ENCODE assay signal across 10 mouse cellular contexts in the genomic region with DNA sequence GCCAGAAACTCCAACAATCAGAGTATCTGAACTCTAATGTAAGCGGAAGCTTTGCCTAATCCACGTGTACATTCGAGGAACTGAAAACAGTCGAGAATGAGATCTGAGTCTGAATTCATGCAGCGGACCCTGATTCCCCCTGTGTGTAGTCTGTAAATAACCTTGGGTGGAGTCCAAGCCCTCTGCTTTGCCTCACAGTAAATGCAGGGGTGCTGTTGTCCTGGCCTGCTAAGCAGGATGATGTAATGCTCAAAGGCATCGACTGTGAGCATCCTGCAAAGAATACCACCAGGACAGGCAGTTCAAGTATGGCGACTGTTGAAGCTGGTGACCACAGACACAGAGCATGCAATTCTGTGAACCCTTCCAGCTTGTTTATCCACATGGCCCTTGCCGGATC. TPM values are rescaled to one million over a fixed set of nuclear protein-coding genes. Genes with fewer than 3 reads are reported as not detected.
DNase-seq lines count a peak whose midpoint lies in the region; ATAC-seq and TF ChIP-seq lines count a peak whose summit lies in the region.
"Had no signal": no experiment of that assay in that cellular context is flagged by ENCODE, and none has a peak within 500 bp of the region (broad histone marks: within the 10 kb centered on the region; RNA-seq: fewer than 3 reads in every experiment).

No protein-coding gene starts in this region.

- H3K4me3 ChIP-seq in heart, embryonic 11.5 days (ENCODE audit: low read depth, low read length) = no peak overlapping the region
- H3K4me3 ChIP-seq in limb, embryonic 15.5 days = no peak overlapping the region
- no peak overlapping the region for H3K4me3 ChIP-seq in thymus, adult 2 months (ENCODE audit: control insufficient read depth, insufficient read depth, low read length)
- H3K4me3 ChIP-seq: hindbrain, embryonic 10.5 days had no signal

- no peak for DNase-seq in heart, postnatal 25 days (ENCODE audit: low spot score)
- peak; percentile 14 for DNase-seq in MN1 (ENCODE audit: low spot score)
- DNase-seq in brain, adult 2 months (ENCODE audit: low read depth, low spot score) = peak; percentile 53
- DNase-seq in thymus, adult 2 months = no peak
- no peak for DNase-seq in left cerebral cortex, postnatal 36 days (ENCODE audit: low spot score in 2 of 2)
- DNase-seq: kidney, adult 9 months; lung, postnatal 4 days had no signal

- no peaks in the 10 kb centered on the region for H3K9me3 ChIP-seq in heart, embryonic 11.5 days (replicated peaks; ENCODE audit: control insufficient read depth, low read length)
- no peaks in the 10 kb centered on the region for H3K9me3 ChIP-seq in limb, embryonic 15.5 days
- H3K9me3 ChIP-seq: hindbrain, embryonic 10.5 days had no signal

- H3K9ac ChIP-seq in heart, embryonic 11.5 days (ENCODE audit: low read depth, low read length) = 0 out of 2 replicates have a peak overlapping the region, but pooled peaks have one; percentile 8
- H3K9ac ChIP-seq in limb, embryonic 15.5 days = no peak overlapping the region

- no peaks in the 10 kb centered on the region for H3K27me3 ChIP-seq in heart, embryonic 11.5 days (ENCODE audit: control insufficient read depth, insufficient read depth, low read length)
- no peaks in the 10 kb centered on the region for H3K27me3 ChIP-seq in limb, embryonic 15.5 days
- H3K27me3 ChIP-seq in thymus, adult 2 months (ENCODE audit: control insufficient read depth, insufficient read depth, low read length) = no peaks in the 10 kb centered on the region

- TF ChIP-seq CTCF in thymus, adult 2 months (IDR thresholded peaks at IDR 0.05; ENCODE audit: borderline replicate concordance, control insufficient read depth, extremely low read depth, insufficient read depth, low read length, poor library complexity) = no peak

- no peak for ATAC-seq in heart, embryonic 11.5 days (replicated peaks; ENCODE audit: insufficient number of reproducible peaks, low FRiP score, low TSS enrichment)
- no peak for ATAC-seq in limb, embryonic 15.5 days (ENCODE audit: insufficient number of reproducible peaks, low FRiP score, low TSS enrichment, low read depth)

- TF ChIP-seq POLR2A in thymus, adult 2 months (IDR thresholded peaks at IDR 0.05; ENCODE audit: control insufficient read depth, extremely low read depth, insufficient read depth, low read length, poor library complexity) = no peak

- no peak overlapping the region for H3K4me2 ChIP-seq in heart, embryonic 11.5 days
- no peak overlapping the region for H3K4me2 ChIP-seq in limb, embryonic 15.5 days

- H3K4me1 ChIP-seq in heart, embryonic 11.5 days (ENCODE audit: control insufficient read depth, insufficient read depth, low read length) = peaks cover 64% of the 10 kb centered on the region
- peaks cover 24% of the 10 kb centered on the region for H3K4me1 ChIP-seq in limb, embryonic 15.5 days
- peaks cover 6% of the 10 kb centered on the region for H3K4me1 ChIP-seq in thymus, adult 2 months (replicated peaks; ENCODE audit: control insufficient read depth, insufficient read depth, low read length)

- no peaks in the 10 kb centered on the region; the same call in 1 of the 2 replicates for H3K36me3 ChIP-seq in heart, embryonic 11.5 days (ENCODE audit: control insufficient read depth, insufficient read depth, low read length)
- no peaks in the 10 kb centered on the region for H3K36me3 ChIP-seq in limb, embryonic 15.5 days
- no peaks in the 10 kb centered on the region for H3K36me3 ChIP-seq in thymus, adult 2 months (ENCODE audit: control insufficient read depth, insufficient read depth, low read length)
- H3K36me3 ChIP-seq: hindbrain, embryonic 10.5 days had no signal

- intact Hi-C loops in heart, postnatal 25 days (cut with DNase I) = no loop called here
- intact Hi-C loops in left cerebral cortex, postnatal 36 days (cut with DNase I) = no loop called here

- WGBS in heart, embryonic 11.5 days (ENCODE audit: insufficient replicate concordance) = 59% methylated on average over 8 of the region's 8 CpGs
- WGBS in limb, embryonic 15.5 days = 53% methylated on average over 8 of the region's 8 CpGs
- WGBS in thymus, adult 2 months = 86% methylated on average over 8 of the region's 8 CpGs

- peak overlapping the region; percentile 54; the same call in 1 of the 2 replicates for H3K27ac ChIP-seq in heart, embryonic 11.5 days (ENCODE audit: low read depth, low read length)
- H3K27ac ChIP-seq in limb, embryonic 15.5 days = 0 out of 2 replicates have a peak overlapping the region, but pooled peaks have one; percentile 6
- H3K27ac ChIP-seq in thymus, adult 2 months (ENCODE audit: control insufficient read depth, insufficient read depth, low read length) = no peak overlapping the region
- H3K27ac ChIP-seq: hindbrain, embryonic 10.5 days had no signal

RNA-seq across cellular contexts. Expression of gene Tbc1d8, which starts 34.8 kb away (rescaled TPM):
- 11.4 and 12.2 TPM in 2 replicates for polyA plus RNA-seq in heart, embryonic 11.5 days (2014; fragmentation: Nextera tagmentation; extraction: Ambion mirVana)
- 1 to 10 TPM; 5.6 to 6.3 TPM for total RNA-seq in heart, postnatal 25 days (2021)
- 9.3 and 11.4 TPM in 2 replicates for polyA plus RNA-seq in limb, embryonic 15.5 days (2015; fragmentation: Nextera tagmentation; extraction: Ambion mirVana)
- polyA plus RNA-seq in thymus, adult 2 months (2012; rRNA removed) = 24.7 and 26.8 TPM in 2 replicates
- 10 to 100 TPM; 16.9 to 19.3 TPM for total RNA-seq in left cerebral cortex, postnatal 36 days (2021)

Comparison
In these comparisons a context has a peak if more than half of its experiments do, and no peak if none do; other contexts are left out.
1. DNase-seq: peak in MN1 (single experiment) and brain, adult 2 months (single experiment); none in heart, postnatal 25 days (single experiment), thymus, adult 2 months (single experiment) and left cerebral cortex, postnatal 36 days (0 of 2).